16 mouse cellular contexts compared by ENCODE assay signal in the genomic region with DNA sequence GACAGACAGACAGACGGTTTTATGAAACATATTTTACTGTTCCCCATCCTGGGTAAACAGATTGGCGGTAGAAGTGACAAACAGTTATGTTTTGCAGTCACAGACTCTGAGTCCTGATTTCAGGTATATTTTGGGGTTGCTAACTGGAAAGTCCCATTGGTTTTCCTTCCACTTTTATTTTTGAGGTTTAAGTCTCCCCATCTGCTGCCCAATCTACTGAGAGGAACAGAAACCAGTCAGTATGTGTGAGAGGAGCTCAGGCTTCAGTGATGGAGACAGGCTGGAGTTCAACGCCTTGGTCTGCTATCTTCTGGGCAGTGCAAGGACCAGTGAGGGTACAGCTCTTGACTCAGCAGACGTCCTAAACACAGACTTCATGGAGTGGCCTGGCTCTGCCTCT.
DNase-seq lines count a peak whose midpoint lies in the region; ATAC-seq and TF ChIP-seq lines count a peak whose summit lies in the region.
"Had no signal": no experiment of that assay in that cellular context is flagged by ENCODE, and none has a peak within 500 bp of the region (broad histone marks: within the 10 kb centered on the region; RNA-seq: fewer than 3 reads in every experiment).

No protein-coding gene starts in this region.

- no peaks in the 10 kb centered on the region for H3K27me3 ChIP-seq in spleen, adult 2 months (ENCODE audit: control insufficient read depth, insufficient read depth, low read length)
- no peaks in the 10 kb centered on the region for H3K27me3 ChIP-seq in liver, embryonic 13.5 days
- H3K27me3 ChIP-seq in splenic B cell, adult 2 months (ENCODE audit: control insufficient read depth, insufficient read depth, low read length, poor library complexity, severe bottlenecking) = no peaks in the 10 kb centered on the region
- H3K27me3 ChIP-seq in midbrain, embryonic 16.5 days (ENCODE audit: control insufficient read depth, insufficient read depth, low read depth, low read length) = no peaks in the 10 kb centered on the region
- H3K27me3 ChIP-seq: hindbrain, embryonic 13.5 days; neural tube, embryonic 15.5 days had no signal

- H3K36me3 ChIP-seq in spleen, adult 2 months (ENCODE audit: control insufficient read depth, insufficient read depth, low read length) = peaks cover 2% of the 10 kb centered on the region
- H3K36me3 ChIP-seq in liver, embryonic 13.5 days = peaks cover 30% of the 10 kb centered on the region
- peaks cover 3% of the 10 kb centered on the region; the same call in 1 of the 2 replicates for H3K36me3 ChIP-seq in splenic B cell, adult 2 months (ENCODE audit: control insufficient read depth, insufficient read depth, low read length, poor library complexity, severe bottlenecking)
- H3K36me3 ChIP-seq in midbrain, embryonic 16.5 days (ENCODE audit: control insufficient read depth, insufficient read depth, low read length) = no peaks in the 10 kb centered on the region
- H3K36me3 ChIP-seq: neural tube, embryonic 15.5 days had no signal

- DNase-seq in spleen, adult 2 months (ENCODE audit: low read depth in 1 of 2, low spot score in 2 of 2) = peak; percentile 28 to 36
- no peak for DNase-seq in spleen, postnatal 10 days (ENCODE audit: low spot score in 2 of 2)
- DNase-seq in brain, adult 2 months (ENCODE audit: low read depth, low spot score) = peak; percentile 45
- no peak for DNase-seq in liver, embryonic 13.5 days
- DNase-seq in splenic B cell, adult 2 months (ENCODE audit: low read depth, low spot score) = peak; percentile 74
- no peak for DNase-seq in adipocyte (ENCODE audit: low spot score)
- DNase-seq: cerebellum, adult 18-20 months; heart, adult 11 months; kidney, postnatal 10 days; lung, embryonic 14.5 days had no signal

- H3K4me1 ChIP-seq in spleen, adult 2 months (ENCODE audit: control insufficient read depth, insufficient read depth, insufficient read length) = peaks cover 14% of the 10 kb centered on the region; the same call in 1 of the 2 replicates
- peaks cover 54% of the 10 kb centered on the region for H3K4me1 ChIP-seq in liver, embryonic 13.5 days (replicated peaks)
- H3K4me1 ChIP-seq in midbrain, embryonic 16.5 days (ENCODE audit: control insufficient read depth, insufficient read depth, low read length) = no peaks in the 10 kb centered on the region
- H3K4me1 ChIP-seq: hindbrain, embryonic 13.5 days; neural tube, embryonic 15.5 days had no signal

- no peak overlapping the region for H3K4me2 ChIP-seq in liver, embryonic 13.5 days
- H3K4me2 ChIP-seq in midbrain, embryonic 16.5 days (ENCODE audit: low read length) = no peak overlapping the region
- H3K4me2 ChIP-seq: hindbrain, embryonic 13.5 days; lung, embryonic 14.5 days; neural tube, embryonic 15.5 days had no signal

- peak overlapping the region; percentile 97 for H3K27ac ChIP-seq in spleen, adult 2 months (ENCODE audit: insufficient read depth, low read length)
- peak overlapping the region; percentile 70 for H3K27ac ChIP-seq in liver, embryonic 13.5 days
- no peak overlapping the region for H3K27ac ChIP-seq in midbrain, embryonic 16.5 days (ENCODE audit: low read length)
- H3K27ac ChIP-seq: hindbrain, embryonic 13.5 days; neural tube, embryonic 15.5 days had no signal

- TF ChIP-seq POLR2A in spleen, adult 2 months (IDR thresholded peaks at IDR 0.05; ENCODE audit: low read depth, low read length) = peak; percentile 12; the same call in 1 of the 2 replicates

- WGBS in spleen, adult 2 months = 21% methylated on average over 4 of the region's 4 CpGs
- 54% methylated on average over 4 of the region's 4 CpGs for WGBS in liver, embryonic 13.5 days (ENCODE audit: insufficient replicate concordance)
- 84% methylated on average over 4 of the region's 4 CpGs for WGBS in midbrain, embryonic 16.5 days

- ATAC-seq in liver, embryonic 13.5 days (ENCODE audit: low read depth) = no peak
- ATAC-seq in midbrain, embryonic 16.5 days = no peak
- ATAC-seq: activated CD4-positive, CD25-positive, alpha-beta regulatory T cell, adult 4 months; forebrain, embryonic 14.5 days; intestine, embryonic 16.5 days had no signal

- TF ChIP-seq CTCF in spleen, adult 2 months (IDR thresholded peaks at IDR 0.05; ENCODE audit: extremely low read depth, insufficient read depth, insufficient read length, insufficient replicate concordance) = no peak

- H3K4me3 ChIP-seq in spleen, adult 2 months (ENCODE audit: extremely low read depth, insufficient read depth, insufficient read length) = peak overlapping the region; percentile 57
- H3K4me3 ChIP-seq in liver, embryonic 13.5 days (replicated peaks) = no peak overlapping the region
- H3K4me3 ChIP-seq in midbrain, embryonic 16.5 days (ENCODE audit: low read depth, low read length) = no peak overlapping the region
- H3K4me3 ChIP-seq: hindbrain, embryonic 13.5 days; neural tube, embryonic 15.5 days had no signal

- H3K9me3 ChIP-seq in liver, embryonic 13.5 days (replicated peaks) = no peaks in the 10 kb centered on the region
- H3K9me3 ChIP-seq in midbrain, embryonic 16.5 days (replicated peaks; ENCODE audit: control insufficient read depth, low read length, poor library complexity, severe bottlenecking) = no peaks in the 10 kb centered on the region
- H3K9me3 ChIP-seq: hindbrain, embryonic 13.5 days; neural tube, embryonic 15.5 days had no signal

- no peak overlapping the region for H3K9ac ChIP-seq in liver, embryonic 13.5 days
- H3K9ac ChIP-seq in midbrain, embryonic 16.5 days (ENCODE audit: low read depth, low read length) = no peak overlapping the region
- H3K9ac ChIP-seq: hindbrain, embryonic 13.5 days; lung, embryonic 14.5 days; neural tube, embryonic 15.5 days had no signal

Comparison
In these comparisons a context has a peak if more than half of its experiments do, and no peak if none do; other contexts are left out.
1. DNase-seq: peak in spleen, adult 2 months (2 of 2), brain, adult 2 months (single experiment) and splenic B cell, adult 2 months (single experiment); none in spleen, postnatal 10 days (0 of 2), liver, embryonic 13.5 days (single experiment) and adipocyte (single experiment).